Mouse (Mus musculus) forebrain, embryonic 10.5 days (tissue): Measurements from ENCODE around the gene Tas1r2. TPM values are rescaled to one million over a fixed set of nuclear protein-coding genes. Genes with fewer than 3 reads are reported as not detected.

Experiments used
- DNase-seq: peaks from one replicate; pipeline ENCODE4 v3.0.0-alpha.2; 2017; ENCODE audit warnings: low spot score; ENCODE audit errors: extremely low spot score
- H3K27ac ChIP-seq: fragments of 300-500 bp; sonication (generic); 2 replicates; pipeline ENCODE4 v1.5.1; 2016; ENCODE audit warnings: mild to moderate bottlenecking
- H3K27me3 ChIP-seq: fragments of 300-500 bp; sonication (generic); 2 replicates; pipeline ENCODE4 v1.6.1; 2016; ENCODE audit warnings: mild to moderate bottlenecking; ENCODE audit not compliant: poor library complexity, severe bottlenecking
- H3K36me3 ChIP-seq: fragments of 300-500 bp; sonication (generic); replicated peaks from 2 replicates; pipeline ENCODE4 v1.6.1; 2016; ENCODE audit warnings: mild to moderate bottlenecking, moderate library complexity
- H3K4me1 ChIP-seq: fragments of 300-500 bp; sonication (generic); 2 replicates; pipeline ENCODE4 v1.6.1; 2016
- H3K4me3 ChIP-seq: fragments of 300-500 bp; sonication (generic); 2 replicates; pipeline ENCODE4 v1.5.1; 2016; ENCODE audit warnings: mild to moderate bottlenecking, moderate library complexity
- H3K9me3 ChIP-seq: fragments of 300-500 bp; sonication (generic); 2 replicates; pipeline ENCODE4 v1.6.1; 2016; ENCODE audit warnings: mild to moderate bottlenecking, moderate library complexity
- WGBS: fragments of 180-500 bp; shearing (Covaris S2); methylation state at CpG from one replicate; pipeline ENCODE4 v1.1.7; 2016; 5-methylcytosine and 5-hydroxymethylcytosine counted together
- polyA plus RNA-seq: library from polyadenylated mRNA; unstranded; fragments of >200 nt; fragmentation: Nextera tagmentation; extraction: Ambion mirVana; gene quantifications from 2 replicates; pipeline ENCODE4 v1.2.1, GENCODE M21; 2016

Tas1r2 gene
- polyA plus RNA-seq, 1 experiment from 2014 or later: not detected

DNA sequence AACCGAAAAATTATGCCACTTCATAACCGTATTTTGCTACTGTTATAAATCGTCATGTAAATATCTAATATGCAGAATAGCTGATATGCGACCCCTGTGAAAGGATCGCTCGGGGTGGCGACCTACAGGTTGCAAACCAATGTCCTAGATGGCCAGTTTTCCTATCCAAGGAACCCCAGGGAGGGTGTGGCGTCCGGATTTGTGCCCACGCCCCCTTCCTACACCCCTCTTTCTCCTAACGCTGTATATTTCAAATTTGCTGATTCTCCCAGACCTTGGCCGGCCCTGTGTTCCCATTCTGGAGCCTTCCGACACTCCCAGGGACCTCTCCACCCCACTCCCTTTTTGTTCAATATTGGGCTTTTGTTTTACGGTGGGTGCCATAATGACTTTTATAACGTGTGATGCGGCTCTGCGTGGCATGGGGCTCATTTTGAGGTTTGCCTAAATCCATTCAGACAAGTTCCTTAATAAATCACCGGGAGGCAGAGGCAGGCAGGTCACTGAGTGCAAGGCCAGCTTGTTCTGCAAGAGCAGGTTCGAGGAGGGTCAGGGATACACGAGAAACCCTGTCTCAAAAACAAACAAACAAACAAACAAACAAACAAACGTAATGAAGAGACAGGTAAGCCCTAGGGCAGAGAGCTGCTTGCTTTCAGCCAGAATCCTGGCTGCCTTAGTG lies 29.8 kb upstream of the Tas1r2 start:
- 34% methylated on average over 21 of the region's 21 CpGs for WGBS
- Histone ChIP-seq H3K4me1 (peaks cover 30% of the 10 kb centered on the region), H3K27me3 (0 out of 2 replicates have a peak, but pooled peaks cover 9% of the 10 kb centered on the region), H3K4me3 (peak overlapping the region; percentile 73), H3K9me3 (no peaks in the 10 kb centered on the region), H3K36me3 (peaks cover 3% of the 10 kb centered on the region; the same call in 1 of the 2 replicates), H3K27ac (peak overlapping the region; percentile 94)
- DNase-seq: no peak

DNA sequence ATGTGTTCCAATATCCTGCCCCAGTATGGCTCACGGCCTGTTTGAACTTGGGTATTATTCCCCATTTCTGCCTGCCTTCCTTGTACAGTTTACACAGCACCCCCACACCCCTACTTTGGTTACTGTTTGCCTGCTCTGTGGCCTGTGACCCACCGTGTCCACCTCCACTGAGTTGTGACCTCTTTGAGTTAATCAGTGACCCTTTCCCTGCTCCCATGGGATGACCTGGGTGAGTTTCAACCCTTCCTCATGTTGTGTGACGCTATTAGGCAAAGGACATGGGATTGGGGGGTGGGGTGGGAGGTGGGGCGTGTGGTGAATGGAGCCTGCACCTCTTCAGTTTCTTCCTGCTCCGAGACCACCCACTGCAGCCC lies 29.2 kb upstream of the Tas1r2 start:
- WGBS: 69% methylated on average over 5 of the region's 5 CpGs
- H3K9me3 ChIP-seq: no peaks in the 10 kb centered on the region
- peak overlapping the region; percentile 73 for H3K4me3 ChIP-seq
- H3K27me3 ChIP-seq: 0 out of 2 replicates have a peak, but pooled peaks cover 9% of the 10 kb centered on the region
- no peak for DNase-seq
- peaks cover 3% of the 10 kb centered on the region; the same call in 1 of the 2 replicates for H3K36me3 ChIP-seq
- peaks cover 30% of the 10 kb centered on the region for H3K4me1 ChIP-seq
- H3K27ac ChIP-seq: no peak overlapping the region

DNA sequence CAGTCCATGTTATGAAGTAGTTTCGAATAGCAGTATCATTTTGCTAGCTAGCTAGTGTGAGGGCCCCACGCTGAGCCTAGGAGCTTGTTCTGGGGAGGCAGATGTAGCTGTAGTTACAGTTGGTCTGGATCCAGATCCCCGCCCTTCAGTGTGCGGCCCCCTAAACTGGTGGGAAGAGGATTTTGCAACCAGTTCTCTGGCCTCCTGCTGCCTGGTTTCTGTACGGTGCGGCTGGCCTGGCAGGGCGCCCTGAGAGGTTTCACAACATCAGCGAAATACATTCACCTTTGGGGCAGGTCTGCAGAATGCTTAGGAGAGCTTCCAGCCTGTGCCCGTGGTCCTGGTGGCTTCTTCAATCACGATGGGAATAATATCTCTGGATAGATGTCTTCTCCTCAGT lies 28.6 kb upstream of the Tas1r2 start:
- no peak overlapping the region for H3K27ac ChIP-seq
- peaks cover 3% of the 10 kb centered on the region; the same call in 1 of the 2 replicates for H3K36me3 ChIP-seq
- 89% methylated on average over 10 of the region's 10 CpGs for WGBS
- H3K4me3 ChIP-seq: no peak overlapping the region
- H3K27me3 ChIP-seq: 0 out of 2 replicates have a peak, but pooled peaks cover 9% of the 10 kb centered on the region
- no peaks in the 10 kb centered on the region for H3K9me3 ChIP-seq
- H3K4me1 ChIP-seq: peaks cover 30% of the 10 kb centered on the region
- DNase-seq: no peak

DNA sequence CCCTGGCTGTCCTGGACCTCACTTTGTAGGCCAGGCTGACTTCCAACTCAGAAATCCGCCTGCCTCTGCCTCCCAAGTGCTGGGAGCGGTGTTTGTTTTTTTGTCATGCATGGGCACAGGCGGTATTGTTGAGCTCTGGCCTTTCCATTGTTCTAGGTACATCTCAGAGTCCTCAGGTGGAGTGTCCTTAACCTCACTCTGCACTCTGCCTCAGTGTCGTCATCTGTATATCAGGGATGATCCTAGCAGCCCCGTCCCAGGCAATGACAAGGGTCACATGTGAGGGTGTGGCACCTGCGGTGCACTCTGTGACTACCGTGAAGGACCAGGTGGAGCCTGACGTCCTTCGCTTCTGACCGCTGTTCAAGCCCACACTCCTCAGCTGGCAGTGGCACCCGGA lies 26.0 kb upstream of the Tas1r2 start:
- peaks cover 3% of the 10 kb centered on the region; the same call in 1 of the 2 replicates for H3K36me3 ChIP-seq
- H3K27ac ChIP-seq: no peak overlapping the region
- H3K4me1 ChIP-seq: peaks cover 21% of the 10 kb centered on the region
- H3K27me3 ChIP-seq: 0 out of 2 replicates have a peak, but pooled peaks cover 9% of the 10 kb centered on the region
- WGBS: 93% methylated on average over 11 of the region's 11 CpGs
- DNase-seq: no peak
- H3K4me3 ChIP-seq: no peak overlapping the region
- no peaks in the 10 kb centered on the region for H3K9me3 ChIP-seq

DNA sequence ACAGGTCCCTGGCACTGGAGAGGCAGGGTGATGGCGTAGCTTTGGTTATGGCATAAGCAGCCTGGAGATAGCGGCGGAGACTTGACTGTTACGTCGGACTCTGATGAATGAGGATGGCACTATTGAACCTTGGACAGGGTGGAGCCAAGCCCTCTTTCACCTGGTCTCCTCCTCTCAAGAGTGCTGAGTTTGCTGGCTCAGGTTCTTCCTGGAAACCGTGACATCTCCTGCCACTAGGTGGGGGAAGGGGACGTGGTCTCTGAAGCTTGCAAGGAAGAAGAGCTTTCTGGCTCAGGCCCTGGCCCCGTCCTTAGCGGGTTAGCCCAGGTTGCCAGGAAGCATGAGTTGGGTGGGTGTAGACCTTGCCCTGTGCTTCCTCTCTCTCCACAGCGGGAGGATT lies 23.2 kb upstream of the Tas1r2 start:
- peaks cover 3% of the 10 kb centered on the region; the same call in 1 of the 2 replicates for H3K36me3 ChIP-seq
- no peak overlapping the region for H3K27ac ChIP-seq
- H3K4me1 ChIP-seq: no peaks in the 10 kb centered on the region
- H3K9me3 ChIP-seq: no peaks in the 10 kb centered on the region
- no peak overlapping the region for H3K4me3 ChIP-seq
- no peaks in the 10 kb centered on the region for H3K27me3 ChIP-seq
- DNase-seq: no peak
- 77% methylated on average over 10 of the region's 10 CpGs for WGBS

DNA sequence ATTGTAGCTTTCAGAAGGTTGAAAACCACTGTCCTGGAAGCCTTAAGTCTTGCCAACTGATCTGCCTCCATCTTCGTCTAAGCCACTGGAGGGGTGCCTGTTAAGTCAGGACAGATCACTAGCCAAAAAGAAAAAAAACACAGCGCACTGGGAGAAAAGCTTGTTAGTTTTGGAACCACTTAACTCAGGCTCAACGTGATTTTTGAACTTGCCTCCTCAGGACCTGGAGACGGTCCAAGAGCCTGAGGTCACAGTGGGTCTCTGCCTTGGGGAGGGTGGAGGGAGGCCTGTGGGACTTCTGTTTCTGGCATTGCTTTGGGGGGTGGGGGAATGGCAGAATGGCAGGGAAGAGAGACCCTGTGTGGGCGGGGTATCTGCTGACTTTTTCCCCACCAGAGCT lies 22.2 kb upstream of the Tas1r2 start:
- Histone ChIP-seq H3K9me3 (no peaks in the 10 kb centered on the region), H3K4me3 (no peak overlapping the region), H3K36me3 (peaks cover 9% of the 10 kb centered on the region; the same call in 1 of the 2 replicates), H3K4me1 (no peaks in the 10 kb centered on the region), H3K27ac (no peak overlapping the region), H3K27me3 (no peaks in the 10 kb centered on the region)
- 83% methylated on average over 5 of the region's 5 CpGs for WGBS
- DNase-seq: no peak

DNA sequence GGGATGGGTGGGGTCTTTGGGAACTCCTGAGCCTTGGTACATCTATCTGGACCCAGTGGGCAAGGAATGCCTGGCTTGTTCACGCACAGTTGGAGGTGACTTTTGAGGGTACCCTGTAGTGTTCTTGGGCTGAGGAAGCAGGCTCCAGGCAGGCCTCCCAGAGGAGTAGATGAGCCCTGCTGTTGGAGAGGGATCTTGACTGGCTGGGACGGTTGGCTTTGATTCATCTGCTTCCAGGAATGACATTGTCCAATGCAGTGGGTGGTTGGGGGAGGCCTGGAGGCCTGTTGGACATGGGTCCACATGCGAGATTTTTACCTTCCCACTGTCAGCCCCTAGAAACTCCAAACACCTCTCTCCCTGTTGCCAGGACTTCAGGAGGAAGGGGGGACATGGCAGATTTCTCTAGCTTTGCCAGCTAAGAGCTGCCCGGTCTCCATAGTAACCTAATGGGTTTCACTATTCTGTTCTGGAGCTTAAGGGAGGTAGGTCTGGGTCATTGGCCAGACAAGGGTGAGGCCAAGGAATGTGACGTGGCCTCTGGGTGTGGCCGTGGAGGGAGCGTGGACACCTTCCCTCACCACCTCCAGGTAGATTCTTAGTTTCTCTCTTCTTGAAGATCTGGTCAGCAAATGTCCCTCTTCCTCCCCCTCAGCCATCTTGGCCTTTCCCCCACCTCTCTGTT lies 21.6 kb upstream of the Tas1r2 start:
- WGBS: 89% methylated on average over 7 of the region's 7 CpGs
- Histone ChIP-seq H3K9me3 (no peaks in the 10 kb centered on the region), H3K4me1 (no peaks in the 10 kb centered on the region), H3K27ac (no peak overlapping the region), H3K4me3 (no peak overlapping the region), H3K27me3 (no peaks in the 10 kb centered on the region), H3K36me3 (peaks cover 9% of the 10 kb centered on the region; the same call in 1 of the 2 replicates)
- no peak for DNase-seq

DNA sequence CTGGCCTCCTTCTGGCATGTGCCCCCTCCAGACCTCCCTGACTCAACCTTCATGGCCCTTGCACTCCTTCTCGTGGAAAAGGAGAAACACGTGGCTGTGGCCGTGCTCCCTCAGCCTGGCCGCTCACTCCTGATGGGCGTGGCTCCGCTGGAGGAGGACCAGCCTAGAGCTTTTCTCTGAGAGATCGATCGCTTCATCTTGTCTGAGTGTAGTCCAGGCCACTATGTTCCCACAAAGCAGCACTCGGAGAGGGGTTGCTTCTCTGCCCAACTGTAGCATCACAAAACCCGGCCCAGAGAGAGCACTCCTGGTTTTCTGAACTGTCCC lies 21.1 kb upstream of the Tas1r2 start:
- WGBS: 86% methylated on average over 10 of the region's 10 CpGs
- Histone ChIP-seq H3K36me3 (peaks cover 13% of the 10 kb centered on the region; the same call in 1 of the 2 replicates), H3K27me3 (0 out of 2 replicates have a peak, but pooled peaks cover 4% of the 10 kb centered on the region), H3K4me3 (no peak overlapping the region), H3K9me3 (no peaks in the 10 kb centered on the region), H3K4me1 (no peaks in the 10 kb centered on the region), H3K27ac (no peak overlapping the region)
- DNase-seq: no peak

DNA sequence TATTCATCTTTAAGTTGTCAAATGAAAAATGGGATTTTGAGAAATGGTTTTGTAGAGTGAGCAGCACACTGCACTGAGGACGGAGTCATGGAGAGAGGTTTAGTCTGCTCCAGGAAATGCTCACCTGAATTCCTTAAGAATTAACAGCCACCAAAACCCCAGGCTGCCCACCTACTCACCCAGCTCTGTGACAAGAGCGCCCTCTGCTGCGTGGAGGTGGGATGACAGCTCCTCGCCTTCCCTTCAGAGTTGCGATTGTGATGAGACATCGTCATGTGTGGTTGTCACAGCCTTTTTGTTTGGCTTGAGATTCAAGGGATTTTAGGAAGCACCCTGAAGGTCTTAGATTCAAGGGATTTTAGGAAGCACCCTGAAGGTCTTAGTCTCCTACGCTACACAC lies 17.0 kb upstream of the Tas1r2 start:
- 31% methylated on average over 7 of the region's 7 CpGs for WGBS
- Histone ChIP-seq H3K27ac (no peak overlapping the region), H3K9me3 (no peaks in the 10 kb centered on the region), H3K36me3 (peaks cover 19% of the 10 kb centered on the region), H3K27me3 (peaks cover 25% of the 10 kb centered on the region), H3K4me3 (no peak overlapping the region), H3K4me1 (peaks cover 22% of the 10 kb centered on the region)
- peak; percentile 71 for DNase-seq

DNA sequence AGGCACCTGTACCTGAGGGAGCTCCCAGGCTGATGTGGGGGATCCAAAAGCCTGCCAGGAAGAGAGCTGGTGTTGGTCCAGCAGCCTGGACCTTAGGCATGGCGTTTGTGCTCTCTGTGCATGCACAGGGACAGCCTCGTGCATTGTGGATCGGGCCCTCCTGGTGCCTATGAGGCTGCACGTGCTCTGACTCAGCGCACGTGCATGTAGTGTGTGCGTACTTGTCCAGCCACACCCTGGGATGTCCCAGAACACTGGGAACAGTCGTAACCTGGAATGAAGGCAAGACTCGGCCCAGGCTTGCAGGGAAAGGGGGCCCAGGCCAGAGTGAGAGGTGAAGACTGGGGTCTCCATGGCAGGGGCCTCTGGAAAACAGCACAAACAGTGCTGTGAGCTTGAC lies 15.5 kb upstream of the Tas1r2 start:
- WGBS: 92% methylated on average over 9 of the region's 9 CpGs
- no peak overlapping the region for H3K4me3 ChIP-seq
- no peaks in the 10 kb centered on the region for H3K9me3 ChIP-seq
- no peak for DNase-seq
- peaks cover 39% of the 10 kb centered on the region for H3K27me3 ChIP-seq
- peaks cover 19% of the 10 kb centered on the region for H3K36me3 ChIP-seq
- H3K4me1 ChIP-seq: peaks cover 36% of the 10 kb centered on the region
- H3K27ac ChIP-seq: no peak overlapping the region

DNA sequence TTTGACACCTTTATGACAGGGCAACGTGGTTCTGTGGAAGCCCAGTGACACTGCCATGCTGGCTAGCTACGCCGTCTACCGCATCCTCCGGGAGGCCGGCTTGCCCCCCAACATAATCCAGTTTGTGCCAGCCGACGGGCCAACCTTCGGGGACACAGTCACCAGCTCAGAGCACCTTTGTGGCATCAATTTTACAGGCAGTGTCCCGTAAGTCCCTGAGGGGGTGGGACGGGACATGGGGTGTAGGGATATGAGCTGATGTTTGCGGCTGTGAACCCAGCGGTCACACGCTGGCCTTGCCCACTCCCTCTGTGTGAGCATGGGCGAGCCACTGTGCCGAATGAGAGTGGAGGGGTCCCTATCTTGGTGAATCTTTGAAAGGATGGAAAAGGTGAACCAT lies 15.0 kb upstream of the Tas1r2 start:
- Histone ChIP-seq H3K27me3 (peaks cover 44% of the 10 kb centered on the region), H3K36me3 (peaks cover 22% of the 10 kb centered on the region), H3K9me3 (no peaks in the 10 kb centered on the region), H3K4me3 (no peak overlapping the region), H3K4me1 (peaks cover 36% of the 10 kb centered on the region), H3K27ac (no peak overlapping the region)
- DNase-seq: no peak
- 94% methylated on average over 16 of the region's 16 CpGs for WGBS

DNA sequence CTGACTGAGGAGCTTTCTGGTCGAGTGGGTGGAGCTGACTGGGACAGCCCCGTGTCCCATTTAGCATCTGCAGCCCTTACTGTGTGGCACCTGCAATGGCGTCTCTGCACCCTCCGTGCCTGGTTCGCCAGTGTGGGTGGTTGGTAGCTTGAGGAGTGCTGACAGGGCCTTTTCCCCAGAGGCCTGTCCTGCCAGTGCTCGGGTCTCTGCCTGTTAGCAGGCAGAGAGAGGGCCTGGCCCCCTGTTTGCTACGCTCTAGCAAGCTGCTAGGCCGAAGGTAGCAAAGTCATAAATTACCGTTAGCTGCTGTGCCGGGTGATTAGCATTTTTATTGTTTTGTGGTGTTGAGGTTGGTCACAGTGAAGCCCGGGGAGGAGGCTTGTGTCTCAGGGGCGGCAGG lies 13.5 kb upstream of the Tas1r2 start:
- WGBS: 57% methylated on average over 12 of the region's 12 CpGs
- peaks cover 53% of the 10 kb centered on the region for H3K27me3 ChIP-seq
- H3K4me1 ChIP-seq: peaks cover 46% of the 10 kb centered on the region
- no peak overlapping the region for H3K4me3 ChIP-seq
- H3K27ac ChIP-seq: 0 out of 2 replicates have a peak overlapping the region, but pooled peaks have one; percentile 33
- no peak for DNase-seq
- no peaks in the 10 kb centered on the region for H3K9me3 ChIP-seq
- H3K36me3 ChIP-seq: peaks cover 24% of the 10 kb centered on the region

DNA sequence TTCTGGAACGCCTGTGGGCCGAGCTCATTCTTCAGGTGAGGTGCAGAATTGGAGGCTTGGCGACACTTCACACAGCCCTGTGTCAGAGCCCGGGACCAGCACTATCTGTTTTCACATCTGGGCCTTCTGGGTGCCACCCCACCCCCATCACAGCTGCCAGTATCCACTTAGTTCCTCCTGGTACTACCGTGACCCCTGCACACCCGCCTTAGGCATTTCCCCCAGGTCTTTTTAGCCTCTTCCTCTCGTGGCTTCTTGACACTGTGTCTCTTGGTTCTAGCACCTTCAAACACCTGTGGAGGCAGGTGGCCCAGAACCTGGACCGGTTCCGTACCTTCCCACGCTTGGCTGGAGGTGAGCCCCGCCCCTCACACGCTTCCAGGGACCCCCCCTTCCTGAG lies 13.0 kb upstream of the Tas1r2 start:
- Histone ChIP-seq H3K36me3 (peaks cover 28% of the 10 kb centered on the region), H3K4me3 (no peak overlapping the region), H3K27ac (no peak overlapping the region), H3K27me3 (peaks cover 55% of the 10 kb centered on the region), H3K4me1 (peaks cover 46% of the 10 kb centered on the region), H3K9me3 (no peaks in the 10 kb centered on the region)
- DNase-seq: no peak
- 67% methylated on average over 12 of the region's 12 CpGs for WGBS
